25 mouse cellular contexts compared by ENCODE assay signal in the genomic region with DNA sequence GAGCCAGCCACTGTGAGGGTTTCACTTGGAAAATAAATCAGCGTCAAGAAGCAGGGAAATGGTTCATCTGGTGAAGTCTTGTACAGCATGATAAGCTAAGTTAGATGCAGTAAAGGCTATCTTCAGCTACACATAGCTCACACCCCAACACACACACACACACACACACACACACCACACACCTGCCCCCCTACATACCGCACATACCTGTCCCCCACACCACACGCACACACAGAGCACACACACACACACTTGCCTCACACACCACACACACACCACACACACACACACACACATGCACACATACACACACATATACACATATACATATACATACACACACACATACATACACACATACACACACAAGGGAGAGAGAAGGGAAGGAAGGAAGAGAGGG.
DNase-seq lines count a peak whose midpoint lies in the region; ATAC-seq and TF ChIP-seq lines count a peak whose summit lies in the region.
"Had no signal": no experiment of that assay in that cellular context is flagged by ENCODE, and none has a peak within 500 bp of the region (broad histone marks: within the 10 kb centered on the region; RNA-seq: fewer than 3 reads in every experiment).

No protein-coding gene starts in this region.

- H3K27me3 ChIP-seq in forebrain, embryonic 15.5 days: no peaks in the 10 kb centered on the region
- no peaks in the 10 kb centered on the region for H3K27me3 ChIP-seq in forebrain, postnatal 0 days (ENCODE audit: insufficient read depth, low read length)
- no peaks in the 10 kb centered on the region for H3K27me3 ChIP-seq in lung, embryonic 15.5 days
- no peaks in the 10 kb centered on the region for H3K27me3 ChIP-seq in neural tube, embryonic 14.5 days (ENCODE audit: control insufficient read depth, insufficient read depth, low read length)
- H3K27me3 ChIP-seq in neural tube, embryonic 15.5 days (replicated peaks): no peaks in the 10 kb centered on the region
- H3K27me3 ChIP-seq: CH12.LX; heart, embryonic 12.5 days; heart, embryonic 15.5 days; Patski had no signal

- 96% methylated on average over 3 of the region's 3 CpGs for WGBS in forebrain, embryonic 15.5 days
- 85% methylated on average over 3 of the region's 3 CpGs for WGBS in forebrain, postnatal 0 days
- WGBS in lung, embryonic 15.5 days: 83% methylated on average over 3 of the region's 3 CpGs
- WGBS in neural tube, embryonic 14.5 days: 92% methylated on average over 3 of the region's 3 CpGs
- WGBS in neural tube, embryonic 15.5 days: 98% methylated on average over 3 of the region's 3 CpGs

- H3K4me2 ChIP-seq in forebrain, embryonic 15.5 days (replicated peaks): no peak overlapping the region
- no peak overlapping the region for H3K4me2 ChIP-seq in forebrain, postnatal 0 days (ENCODE audit: low read depth)
- H3K4me2 ChIP-seq in lung, embryonic 15.5 days: no peak overlapping the region
- H3K4me2 ChIP-seq in neural tube, embryonic 14.5 days (ENCODE audit: low read depth, low read length): no peak overlapping the region
- H3K4me2 ChIP-seq in neural tube, embryonic 15.5 days: no peak overlapping the region
- H3K4me2 ChIP-seq: heart, embryonic 12.5 days; heart, embryonic 15.5 days had no signal

- DNase-seq in forebrain, postnatal 0 days: no peak
- DNase-seq in lung, postnatal 10 days: no peak
- DNase-seq: adrenal gland, postnatal 10 days; adrenal gland, postnatal 36 days; B cell, adult 2 months; cerebellum, adult 18-20 months; cerebellum, adult 9-10 months; cerebellum, postnatal 14 days; gastrocnemius, postnatal 25 days; heart, adult 18-20 months; heart, postnatal 10 days; heart, postnatal 36 days had no signal

- H3K27ac ChIP-seq in forebrain, embryonic 15.5 days (replicated peaks): 0 out of 2 replicates have a peak overlapping the region, but pooled peaks have one; percentile 8
- no peak overlapping the region for H3K27ac ChIP-seq in forebrain, postnatal 0 days (ENCODE audit: low read depth, low read length)
- no peak overlapping the region for H3K27ac ChIP-seq in lung, embryonic 15.5 days
- H3K27ac ChIP-seq in neural tube, embryonic 14.5 days (ENCODE audit: low read depth, low read length): no peak overlapping the region
- no peak overlapping the region for H3K27ac ChIP-seq in neural tube, embryonic 15.5 days (replicated peaks)
- H3K27ac ChIP-seq: heart, embryonic 15.5 days; hindbrain, embryonic 10.5 days; hindbrain, postnatal 0 days had no signal

- no peak for TF ChIP-seq CTCF in forebrain, postnatal 0 days (IDR thresholded peaks at IDR 0.05; ENCODE audit: low read depth)

- H3K4me3 ChIP-seq in forebrain, embryonic 15.5 days: no peak overlapping the region
- H3K4me3 ChIP-seq in forebrain, postnatal 0 days (ENCODE audit: low read depth, low read length): no peak overlapping the region
- H3K4me3 ChIP-seq in lung, embryonic 15.5 days: no peak overlapping the region
- no peak overlapping the region for H3K4me3 ChIP-seq in neural tube, embryonic 14.5 days (ENCODE audit: low read depth, low read length)
- H3K4me3 ChIP-seq in neural tube, embryonic 15.5 days (replicated peaks): no peak overlapping the region
- H3K4me3 ChIP-seq: heart, embryonic 12.5 days; heart, embryonic 15.5 days; hindbrain, embryonic 10.5 days had no signal

- 0 out of 2 replicates have a peak, but pooled peaks have one; percentile 32 for ATAC-seq in forebrain, embryonic 15.5 days (replicated peaks)
- ATAC-seq in forebrain, postnatal 0 days: no peak
- peak; percentile 27; the same call in 1 of the 2 replicates for ATAC-seq in lung, embryonic 15.5 days (ENCODE audit: borderline replicate concordance, extremely low read depth, low FRiP score, low TSS enrichment)
- peak; percentile 48; the same call in 1 of the 2 replicates for ATAC-seq in neural tube, embryonic 14.5 days (ENCODE audit: low read depth)
- no peak for ATAC-seq in neural tube, embryonic 15.5 days (ENCODE audit: low FRiP score)
- ATAC-seq: hindbrain, postnatal 0 days; inflammation-experienced regulatory T-cells, adult 6 months; intestine, embryonic 16.5 days; Patski had no signal

- no peaks in the 10 kb centered on the region for H3K36me3 ChIP-seq in forebrain, embryonic 15.5 days
- H3K36me3 ChIP-seq in forebrain, postnatal 0 days (ENCODE audit: insufficient read depth): no peaks in the 10 kb centered on the region
- H3K36me3 ChIP-seq in lung, embryonic 15.5 days: no peaks in the 10 kb centered on the region
- no peaks in the 10 kb centered on the region for H3K36me3 ChIP-seq in neural tube, embryonic 14.5 days (ENCODE audit: control insufficient read depth, insufficient read depth, low read length)
- H3K36me3 ChIP-seq in neural tube, embryonic 15.5 days: no peaks in the 10 kb centered on the region
- H3K36me3 ChIP-seq: G1E; heart, embryonic 12.5 days; heart, embryonic 15.5 days; hindbrain, embryonic 10.5 days had no signal

- H3K4me1 ChIP-seq in forebrain, embryonic 15.5 days: peaks cover 9% of the 10 kb centered on the region
- peaks cover 6% of the 10 kb centered on the region; the same call in 1 of the 2 replicates for H3K4me1 ChIP-seq in forebrain, postnatal 0 days (ENCODE audit: insufficient read depth)
- H3K4me1 ChIP-seq in lung, embryonic 15.5 days: no peaks in the 10 kb centered on the region
- H3K4me1 ChIP-seq in neural tube, embryonic 14.5 days (ENCODE audit: control insufficient read depth, insufficient read depth, low read length): no peaks in the 10 kb centered on the region
- H3K4me1 ChIP-seq in neural tube, embryonic 15.5 days: no peaks in the 10 kb centered on the region
- H3K4me1 ChIP-seq: heart, embryonic 12.5 days; heart, embryonic 15.5 days; hindbrain, embryonic 10.5 days had no signal

- H3K9ac ChIP-seq in forebrain, embryonic 15.5 days (replicated peaks): no peak overlapping the region
- H3K9ac ChIP-seq in forebrain, postnatal 0 days: no peak overlapping the region
- no peak overlapping the region for H3K9ac ChIP-seq in lung, embryonic 15.5 days
- H3K9ac ChIP-seq in neural tube, embryonic 14.5 days (replicated peaks; ENCODE audit: low read depth, low read length): no peak overlapping the region
- H3K9ac ChIP-seq in neural tube, embryonic 15.5 days (replicated peaks): no peak overlapping the region
- H3K9ac ChIP-seq: heart, embryonic 12.5 days; heart, embryonic 15.5 days had no signal

- H3K9me3 ChIP-seq in forebrain, embryonic 15.5 days: no peaks in the 10 kb centered on the region
- H3K9me3 ChIP-seq in forebrain, postnatal 0 days (ENCODE audit: low read length): no peaks in the 10 kb centered on the region
- H3K9me3 ChIP-seq in lung, embryonic 15.5 days: no peaks in the 10 kb centered on the region
- no peaks in the 10 kb centered on the region for H3K9me3 ChIP-seq in neural tube, embryonic 14.5 days (ENCODE audit: control insufficient read depth, low read length)
- H3K9me3 ChIP-seq in neural tube, embryonic 15.5 days (replicated peaks): no peaks in the 10 kb centered on the region
- H3K9me3 ChIP-seq: heart, embryonic 12.5 days; heart, embryonic 15.5 days; hindbrain, embryonic 10.5 days had no signal

Comparison
In these comparisons a context has a peak if more than half of its experiments do, and no peak if none do; other contexts are left out.
1. ATAC-seq: peak in forebrain, embryonic 15.5 days (single experiment), lung, embryonic 15.5 days (single experiment) and neural tube, embryonic 14.5 days (single experiment); none in forebrain, postnatal 0 days (single experiment) and neural tube, embryonic 15.5 days (single experiment).